Mouse (Mus musculus) frontal cortex, postnatal 10 days (tissue): ENCODE measurements around the gene Magea1.
"Not testable (repeated sequence)": the region's sequence is repeated elsewhere in the genome, so short reads cannot be mapped to it uniquely, and the experiment has no call there.

Experiments used
- DNase-seq, 2 experiments: peaks; one replicate each; pipeline ENCODE4 v3.0.0; 2022; ENCODE audit warnings: low spot score in 2 of 2, mixed read lengths in 1 of 2

Gene Magea1

GRCm38 (mm10) chrX:155089693-155090092 lies at the start of gene Magea1:
Gene Magea1 (minus strand): TSS chrX:155089793.
- DNase-seq: not testable (repeated sequence)

GRCm38 (mm10) chrX:155128312-155128711 lies 38.7 kb upstream of the Magea1 start, which contains the start of gene Cldn34b2:
Gene Cldn34b2 (minus strand): TSS chrX:155128412.
- DNase-seq: not testable (repeated sequence)

GRCm38 (mm10) chrX:155098024-155098423 lies 8.4 kb upstream of the Magea1 start:
- DNase-seq: no peak

- not testable (repeated sequence) for DNase-seq
Observed at GRCm38 (mm10) chrX:155093566-155093965, 4.0 kb upstream of the Magea1 start, which contains the start of gene Magea2. Gene Magea2 (minus strand): TSS chrX:155093666.

GRCm38 (mm10) chrX:155063045-155063444 lies 26.5 kb downstream of the Magea1 start, which contains the start of gene Magea5:
Gene Magea5 (minus strand): TSS chrX:155063145.
- not testable (repeated sequence) for DNase-seq
